ENCODE assay signal across 8 mouse cellular contexts in genomic region chr16:90709711-90710289, GRCm38 (mm10). TPM values are rescaled to one million over a fixed set of nuclear protein-coding genes. Genes with fewer than 3 reads are reported as not detected.
DNase-seq lines count a peak whose midpoint lies in the region; ATAC-seq lines count a peak whose summit lies in the region.

No protein-coding gene starts in this region.

- intact Hi-C loops in heart, postnatal 25 days (cut with DNase I): loop anchor here (5.0 to 10.0 kb wide), 2 partner anchors 82 to 165 kb away; no protein-coding TSS in a partner anchor

- H3K4me2 ChIP-seq in heart, embryonic 12.5 days: peak overlapping the region; percentile 53

- WGBS in heart, embryonic 12.5 days: 31% methylated on average over 17 of the region's 17 CpGs

- peaks cover 49% of the 10 kb centered on the region for H3K4me1 ChIP-seq in heart, embryonic 12.5 days (replicated peaks)

- no peaks in the 10 kb centered on the region; the same call in 1 of the 2 replicates for H3K9me3 ChIP-seq in heart, embryonic 12.5 days (replicated peaks)

- no peak overlapping the region; the same call in 1 of the 2 replicates for H3K9ac ChIP-seq in heart, embryonic 12.5 days

- H3K4me3 ChIP-seq in heart, embryonic 12.5 days: 0 out of 2 replicates have a peak overlapping the region, but pooled peaks have one; percentile 0

- peak; percentile 95 for DNase-seq in heart, adult 11 months
- no peak for DNase-seq in heart, postnatal 25 days (ENCODE audit: low spot score)
- peak; percentile 65 for DNase-seq in embryo, embryonic 10.5 days (ENCODE audit: low spot score)
- peak; percentile 56 to 72 for DNase-seq in kidney, postnatal 36 days
- peak; percentile 62 for DNase-seq in lung, postnatal 10 days
- peak; percentile 78 for DNase-seq in right cerebral cortex, postnatal 14 days

- 0 out of 2 replicates have a peak overlapping the region, but pooled peaks have one; percentile 2 for H3K27ac ChIP-seq in heart, embryonic 12.5 days (ENCODE audit: poor library complexity, severe bottlenecking)

- ATAC-seq in heart, embryonic 12.5 days (ENCODE audit: insufficient number of reproducible peaks, low FRiP score): peak; percentile 27; the same call in 1 of the 2 replicates
- no peak for ATAC-seq in CD4-positive, CD25-positive, alpha-beta regulatory T cell, adult 4 months

- 0 out of 2 replicates have a peak, but pooled peaks cover 10% of the 10 kb centered on the region for H3K27me3 ChIP-seq in heart, embryonic 12.5 days (replicated peaks)

- H3K36me3 ChIP-seq in heart, embryonic 12.5 days: no peaks in the 10 kb centered on the region

RNA-seq across cellular contexts. Expression of gene Mis18a, which starts 17.4 kb away (rescaled TPM):
- 1 to 10 TPM; 3.0 to 3.9 TPM for total RNA-seq in heart, postnatal 25 days (2021)
- polyA plus RNA-seq in heart, embryonic 12.5 days (2016; fragmentation: Nextera tagmentation; extraction: Ambion mirVana): 36.9 and 38.9 TPM in 2 replicates
- polyA plus RNA-seq in CD4-positive, CD25-positive, alpha-beta regulatory T cell, adult 4 months (2017; shearing (Covaris generic)): 10 to 100 TPM; 42.7 to 46.5 TPM

RNA-seq across cellular contexts. Expression of gene Mrap, which starts 28.2 kb away (rescaled TPM):
- 10 to 100 TPM; 15.3 to 16.3 TPM for total RNA-seq in heart, postnatal 25 days (2021)
- 26.3 and 26.4 TPM in 2 replicates for polyA plus RNA-seq in heart, embryonic 12.5 days (2016; fragmentation: Nextera tagmentation; extraction: Ambion mirVana)
- not detected for polyA plus RNA-seq in CD4-positive, CD25-positive, alpha-beta regulatory T cell, adult 4 months (2017; shearing (Covaris generic))

Comparison
In these comparisons a context has a peak if more than half of its experiments do, and no peak if none do; other contexts are left out.
1. RNA of gene Mrap, which starts 28.2 kb away (polyA plus RNA-seq): 26.3 to 26.4 TPM in heart, embryonic 12.5 days; not detected in CD4-positive, CD25-positive, alpha-beta regulatory T cell, adult 4 months; every median in the first group is over 10 times any median in the second.